Mouse (Mus musculus): Measurements from ENCODE around the gene Sox10.

DNA sequence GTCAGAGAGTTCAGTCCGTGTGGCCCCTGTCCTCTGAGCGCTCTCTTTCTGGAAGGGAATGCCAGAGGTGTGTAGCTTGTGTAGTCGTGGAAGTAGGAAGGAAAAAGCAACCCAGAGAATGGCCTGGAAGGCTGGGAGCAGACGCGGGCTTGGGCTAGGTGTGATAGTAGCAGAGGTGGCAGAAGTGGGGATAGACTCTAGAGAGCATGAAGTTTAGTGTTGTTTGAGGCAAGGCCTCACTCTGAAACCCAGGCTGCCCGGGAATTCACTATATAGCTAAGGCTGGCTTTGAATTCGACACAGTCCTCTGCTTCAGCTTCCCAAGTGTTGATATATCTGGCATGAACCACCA is 23.5 kb downstream of the Sox10 start:
- TF ChIP-seq CTCF (IDR thresholded peaks at IDR 0.05; ENCODE audit: low read depth) (no peak), EP300 (IDR thresholded peaks at IDR 0.05; ENCODE audit: low read depth) (no peak)
